Mouse (Mus musculus): ENCODE measurements at regions not wholly inside any gene's neighbourhood (a gene's known extent, or its start where the extent isn't known, plus 50 kb on each side); places are given as distances from the start of the nearest gene placed in this dataset.

DNA sequence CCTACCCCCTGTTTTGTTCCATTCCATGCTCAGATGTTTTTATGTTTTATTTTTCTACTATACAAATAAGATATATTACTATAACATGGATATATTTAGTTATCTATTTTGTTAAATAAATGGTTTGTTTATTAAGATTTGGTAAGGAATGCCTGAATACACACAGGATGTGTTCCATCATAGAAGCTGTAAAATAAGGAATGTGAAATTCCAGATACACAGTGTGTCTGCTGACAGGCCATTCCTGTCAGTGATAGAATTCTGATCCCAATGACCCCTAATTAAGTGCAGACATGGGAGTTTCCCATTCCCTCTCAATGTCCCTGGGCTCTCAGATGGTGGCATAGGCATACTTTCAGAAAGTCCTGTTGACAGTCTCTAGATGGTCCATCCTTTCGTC is 267.6 kb downstream of the Klf6 start:
- Histone ChIP-seq H3K27ac (ENCODE audit: control insufficient read depth, insufficient read depth, low read length) (no peak overlapping the region), H3K4me1 (replicated peaks; ENCODE audit: control insufficient read depth, insufficient read depth, low read length) (no peaks in the 10 kb centered on the region), H3K36me3 (ENCODE audit: control insufficient read depth, insufficient read depth, low read length) (no peaks in the 10 kb centered on the region), H3K27me3 (ENCODE audit: control insufficient read depth, insufficient read depth, low read length) (no peaks in the 10 kb centered on the region), H3K4me3 (ENCODE audit: control insufficient read depth, insufficient read depth, low read length) (no peak overlapping the region)
- TF ChIP-seq CTCF (IDR thresholded peaks at IDR 0.05; ENCODE audit: borderline replicate concordance, control insufficient read depth, extremely low read depth, insufficient read depth, low read length, poor library complexity) = no peak
- TF ChIP-seq POLR2A (IDR thresholded peaks at IDR 0.05; ENCODE audit: control insufficient read depth, extremely low read depth, insufficient read depth, low read length, poor library complexity) = no peak
- 94% methylated on average over 1 of the region's 1 CpGs for WGBS
- no peak for DNase-seq

DNA sequence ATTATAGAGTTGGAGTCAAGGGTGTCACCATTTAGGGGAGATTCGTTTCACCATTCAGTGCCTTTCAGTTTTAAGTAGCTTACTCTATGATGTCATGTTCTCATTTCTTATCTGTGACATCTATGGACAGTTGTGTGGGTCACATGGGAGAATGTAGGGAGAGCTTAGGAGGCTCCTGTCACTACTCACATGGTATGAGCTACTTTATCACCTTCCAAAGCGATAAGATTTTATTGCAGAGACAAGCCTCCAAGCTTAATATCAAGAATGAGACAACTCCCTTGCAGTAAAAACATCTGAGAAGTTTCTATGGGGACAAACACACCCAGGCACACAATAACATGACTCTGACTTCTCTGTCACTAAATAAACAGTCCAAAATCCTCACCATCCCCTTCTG is 270.1 kb downstream of the Klf6 start:
- TF ChIP-seq CTCF (IDR thresholded peaks at IDR 0.05; ENCODE audit: borderline replicate concordance, control insufficient read depth, extremely low read depth, insufficient read depth, low read length, poor library complexity) = no peak
- TF ChIP-seq POLR2A (IDR thresholded peaks at IDR 0.05; ENCODE audit: control insufficient read depth, extremely low read depth, insufficient read depth, low read length, poor library complexity) = no peak
- Histone ChIP-seq H3K4me1 (replicated peaks; ENCODE audit: control insufficient read depth, insufficient read depth, low read length) (no peaks in the 10 kb centered on the region), H3K4me3 (ENCODE audit: control insufficient read depth, insufficient read depth, low read length) (no peak overlapping the region), H3K27ac (ENCODE audit: control insufficient read depth, insufficient read depth, low read length) (no peak overlapping the region), H3K27me3 (ENCODE audit: control insufficient read depth, insufficient read depth, low read length) (no peaks in the 10 kb centered on the region), H3K36me3 (ENCODE audit: control insufficient read depth, insufficient read depth, low read length) (no peaks in the 10 kb centered on the region)
- WGBS = 92% methylated on average over 2 of the region's 2 CpGs
- DNase-seq = no peak

DNA sequence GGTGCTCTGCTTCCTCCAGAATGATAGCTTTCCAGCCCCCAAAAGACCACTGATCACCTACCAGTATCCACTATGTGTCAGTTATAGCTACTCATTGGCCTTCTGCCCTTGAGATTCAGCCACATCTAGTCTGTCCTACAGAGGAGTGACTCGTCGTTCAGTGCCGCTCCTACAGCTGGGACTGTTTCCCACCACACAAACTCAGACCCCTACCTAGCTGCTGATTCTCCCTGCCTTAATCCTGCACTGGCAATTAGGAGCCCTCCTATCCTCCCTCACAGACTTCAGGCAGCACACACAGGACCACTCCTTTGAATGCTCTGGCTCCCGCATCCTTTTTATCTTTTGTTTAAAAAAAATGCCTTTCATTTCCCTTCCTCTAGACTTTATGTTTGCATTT is 275.9 kb downstream of the Klf6 start:
- H3K27me3 ChIP-seq (ENCODE audit: control insufficient read depth, insufficient read depth, low read length) = no peaks in the 10 kb centered on the region
- no peak overlapping the region for H3K4me3 ChIP-seq (ENCODE audit: control insufficient read depth, insufficient read depth, low read length)
- 85% methylated on average over 4 of the region's 4 CpGs for WGBS

DNA sequence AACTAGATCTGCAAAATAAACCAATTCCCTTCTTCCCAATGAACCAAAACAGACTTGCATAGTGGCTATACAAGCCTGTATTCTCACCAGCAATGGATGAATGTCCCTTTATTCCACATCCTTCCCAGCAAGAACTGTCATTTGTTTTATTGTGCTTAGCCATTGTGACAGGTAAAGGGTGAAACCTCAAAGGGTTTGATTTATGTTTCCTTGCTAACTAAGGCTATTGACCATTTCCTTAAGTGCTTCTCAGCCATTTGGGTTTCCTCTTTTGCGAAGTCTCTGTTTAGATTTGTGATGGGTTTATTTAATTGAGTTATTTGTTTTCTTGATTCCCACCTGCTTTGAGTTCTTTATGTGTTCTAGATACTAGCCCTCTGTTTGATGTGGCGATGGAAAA is 281.5 kb downstream of the Klf6 start:
- TF ChIP-seq CTCF (IDR thresholded peaks at IDR 0.05; ENCODE audit: borderline replicate concordance, control insufficient read depth, extremely low read depth, insufficient read depth, low read length, poor library complexity) (no peak), POLR2A (IDR thresholded peaks at IDR 0.05; ENCODE audit: control insufficient read depth, extremely low read depth, insufficient read depth, low read length, poor library complexity) (no peak)
- H3K27me3 ChIP-seq (ENCODE audit: control insufficient read depth, insufficient read depth, low read length) = no peaks in the 10 kb centered on the region
- WGBS = 61% methylated on average over 2 of the region's 2 CpGs

More for the DNA sequence above, 275.9 kb downstream of the Klf6 start:
- H3K36me3 ChIP-seq (ENCODE audit: control insufficient read depth, insufficient read depth, low read length) = no peaks in the 10 kb centered on the region
- TF ChIP-seq CTCF (IDR thresholded peaks at IDR 0.05; ENCODE audit: borderline replicate concordance, control insufficient read depth, extremely low read depth, insufficient read depth, low read length, poor library complexity) (no peak), POLR2A (IDR thresholded peaks at IDR 0.05; ENCODE audit: control insufficient read depth, extremely low read depth, insufficient read depth, low read length, poor library complexity) (no peak)
- no peaks in the 10 kb centered on the region for H3K4me1 ChIP-seq (replicated peaks; ENCODE audit: control insufficient read depth, insufficient read depth, low read length)
- H3K27ac ChIP-seq (ENCODE audit: control insufficient read depth, insufficient read depth, low read length) = no peak overlapping the region
- no peak for DNase-seq

DNA sequence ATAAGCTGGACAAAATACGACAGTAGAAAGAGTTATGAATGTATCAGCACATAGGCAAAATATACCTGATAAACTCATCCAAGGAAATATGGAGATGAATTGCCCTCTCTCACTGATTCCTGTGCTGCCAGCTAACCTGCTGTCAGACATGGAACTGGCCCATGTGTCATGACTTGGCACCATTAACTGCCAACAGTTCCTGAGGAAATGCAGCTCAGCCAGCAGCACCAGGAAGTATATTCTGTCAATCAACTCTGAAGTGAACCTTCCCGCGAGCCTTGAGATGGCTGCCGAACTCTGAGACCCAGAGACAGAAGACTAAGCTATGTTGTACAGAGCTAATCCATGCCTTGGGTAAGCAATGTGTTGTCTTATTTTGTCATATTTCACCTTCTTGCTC is 292.4 kb downstream of the Klf6 start:
- no peak for DNase-seq
- 78% methylated on average over 4 of the region's 4 CpGs for WGBS
- Histone ChIP-seq H3K4me3 (ENCODE audit: control insufficient read depth, insufficient read depth, low read length) (no peak overlapping the region), H3K27ac (ENCODE audit: control insufficient read depth, insufficient read depth, low read length) (no peak overlapping the region), H3K27me3 (ENCODE audit: control insufficient read depth, insufficient read depth, low read length) (no peaks in the 10 kb centered on the region), H3K36me3 (ENCODE audit: control insufficient read depth, insufficient read depth, low read length) (no peaks in the 10 kb centered on the region), H3K4me1 (replicated peaks; ENCODE audit: control insufficient read depth, insufficient read depth, low read length) (no peaks in the 10 kb centered on the region)
- no peak for TF ChIP-seq CTCF (IDR thresholded peaks at IDR 0.05; ENCODE audit: borderline replicate concordance, control insufficient read depth, extremely low read depth, insufficient read depth, low read length, poor library complexity)
- no peak for TF ChIP-seq POLR2A (IDR thresholded peaks at IDR 0.05; ENCODE audit: control insufficient read depth, extremely low read depth, insufficient read depth, low read length, poor library complexity)

More for the DNA sequence above, 281.5 kb downstream of the Klf6 start:
- Histone ChIP-seq H3K4me1 (replicated peaks; ENCODE audit: control insufficient read depth, insufficient read depth, low read length) (no peaks in the 10 kb centered on the region), H3K36me3 (ENCODE audit: control insufficient read depth, insufficient read depth, low read length) (no peaks in the 10 kb centered on the region), H3K27ac (ENCODE audit: control insufficient read depth, insufficient read depth, low read length) (no peak overlapping the region), H3K4me3 (ENCODE audit: control insufficient read depth, insufficient read depth, low read length) (no peak overlapping the region)
- DNase-seq = no peak

DNA sequence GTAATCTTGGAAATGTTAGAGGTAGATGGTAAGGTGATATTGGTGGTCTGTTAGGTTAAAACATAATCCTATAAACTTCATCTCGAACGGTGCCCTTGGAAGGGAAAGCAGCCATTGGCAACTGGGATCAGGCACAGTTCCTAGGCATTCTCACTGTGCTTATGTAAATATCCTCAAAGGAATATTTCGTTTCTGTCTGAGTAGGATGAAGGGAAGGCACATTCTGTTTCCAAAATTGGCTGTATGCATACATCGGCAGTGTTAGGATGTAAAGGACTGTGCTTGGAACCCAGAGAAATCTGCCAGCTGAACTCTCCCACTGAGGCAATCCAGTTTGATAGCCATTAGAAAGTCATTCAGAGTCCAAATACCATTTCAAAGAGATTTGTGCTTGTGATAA is 294.9 kb downstream of the Klf6 start:
- 90% methylated on average over 4 of the region's 4 CpGs for WGBS
- Histone ChIP-seq H3K36me3 (ENCODE audit: control insufficient read depth, insufficient read depth, low read length) (no peaks in the 10 kb centered on the region), H3K27ac (ENCODE audit: control insufficient read depth, insufficient read depth, low read length) (no peak overlapping the region), H3K27me3 (ENCODE audit: control insufficient read depth, insufficient read depth, low read length) (no peaks in the 10 kb centered on the region), H3K4me3 (ENCODE audit: control insufficient read depth, insufficient read depth, low read length) (no peak overlapping the region), H3K4me1 (replicated peaks; ENCODE audit: control insufficient read depth, insufficient read depth, low read length) (no peaks in the 10 kb centered on the region)
- TF ChIP-seq POLR2A (IDR thresholded peaks at IDR 0.05; ENCODE audit: control insufficient read depth, extremely low read depth, insufficient read depth, low read length, poor library complexity) = no peak
- TF ChIP-seq CTCF (IDR thresholded peaks at IDR 0.05; ENCODE audit: borderline replicate concordance, control insufficient read depth, extremely low read depth, insufficient read depth, low read length, poor library complexity) = no peak
- DNase-seq = no peak

DNA sequence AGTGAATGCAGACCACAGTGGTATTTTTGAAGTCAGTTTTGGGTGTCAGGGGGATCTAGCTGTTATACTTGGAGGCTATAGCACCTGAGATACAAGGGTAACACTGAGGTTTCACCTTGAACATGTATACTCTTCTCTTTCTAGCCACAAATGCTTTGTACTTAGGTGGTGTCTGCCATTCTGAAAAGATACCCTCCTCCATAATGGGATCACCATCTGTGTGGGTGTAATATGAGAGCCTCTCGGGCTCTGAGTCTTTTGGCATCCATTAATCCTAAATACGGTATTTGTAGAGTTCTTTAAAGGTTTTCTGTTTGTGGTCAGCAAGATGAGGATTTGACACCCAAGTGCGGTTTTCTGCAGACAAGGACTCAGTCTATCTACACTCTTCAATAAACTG is 295.7 kb downstream of the Klf6 start:
- DNase-seq = no peak
- H3K27ac ChIP-seq (ENCODE audit: control insufficient read depth, insufficient read depth, low read length) = no peak overlapping the region
- no peaks in the 10 kb centered on the region for H3K27me3 ChIP-seq (ENCODE audit: control insufficient read depth, insufficient read depth, low read length)
- no peaks in the 10 kb centered on the region for H3K36me3 ChIP-seq (ENCODE audit: control insufficient read depth, insufficient read depth, low read length)
- TF ChIP-seq CTCF (IDR thresholded peaks at IDR 0.05; ENCODE audit: borderline replicate concordance, control insufficient read depth, extremely low read depth, insufficient read depth, low read length, poor library complexity) (no peak), POLR2A (IDR thresholded peaks at IDR 0.05; ENCODE audit: control insufficient read depth, extremely low read depth, insufficient read depth, low read length, poor library complexity) (no peak)
- H3K4me1 ChIP-seq (replicated peaks; ENCODE audit: control insufficient read depth, insufficient read depth, low read length) = no peaks in the 10 kb centered on the region
- 93% methylated on average over 3 of the region's 3 CpGs for WGBS
- H3K4me3 ChIP-seq (ENCODE audit: control insufficient read depth, insufficient read depth, low read length) = no peak overlapping the region
